Mouse (Mus musculus) heart, postnatal 0 days (tissue): Measurements from ENCODE around the gene Cacna2d2.

Source experiments
- CTCF ChIP-seq: IDR thresholded peaks from 2 replicates; pipeline ENCODE4 v1.5.1; 2016; ENCODE audit warnings: antibody characterized with exemption, control low read depth, low read depth
- EP300 ChIP-seq: IDR thresholded peaks from 2 replicates; pipeline ENCODE4 v1.6.1; 2016; ENCODE audit warnings: antibody characterized with exemption, low read depth

DNA sequence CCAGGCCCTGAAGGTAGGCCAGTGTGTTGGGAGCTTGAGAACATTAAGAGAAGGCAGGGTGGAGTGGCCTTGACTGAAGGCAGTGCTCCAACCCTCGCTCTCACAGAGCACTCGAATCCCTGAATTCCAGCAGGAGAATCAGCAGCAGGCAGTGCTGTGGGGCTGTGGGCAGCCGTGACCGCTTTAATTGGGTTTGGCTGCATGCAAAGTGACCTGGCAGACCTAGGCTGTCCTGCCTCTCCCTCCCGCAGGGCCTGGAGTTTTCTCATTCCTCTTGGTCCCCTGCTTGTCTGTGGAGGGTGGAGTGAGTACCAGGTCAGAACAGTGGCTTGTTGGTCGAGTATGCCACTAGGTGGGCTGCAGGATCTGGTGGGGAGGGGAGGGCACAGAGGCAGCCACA, 66.2 kb downstream of the Cacna2d2 start:
- TF ChIP-seq CTCF (no peak), EP300 (no peak)
